19 mouse cellular contexts compared by ENCODE assay signal in genomic region chr16:93098057-93098456, GRCm38 (mm10).
A peak's percentile ranks its signal among the peaks of the same experiment; 100 is the strongest.
DNase-seq lines count a peak whose midpoint lies in the region; ATAC-seq and TF ChIP-seq lines count a peak whose summit lies in the region.
"Had no signal": no experiment of that assay in that cellular context is flagged by ENCODE, and none has a peak within 500 bp of the region (broad histone marks: within the 10 kb centered on the region; RNA-seq: fewer than 3 reads in every experiment).

No protein-coding gene starts in this region.

- H3K4me3 ChIP-seq in forebrain, embryonic 14.5 days (ENCODE audit: low read depth, low read length): no peak overlapping the region
- H3K4me3 ChIP-seq in forebrain, embryonic 12.5 days (replicated peaks): no peak overlapping the region
- no peak overlapping the region for H3K4me3 ChIP-seq in forebrain, embryonic 16.5 days (replicated peaks; ENCODE audit: low read length)
- H3K4me3 ChIP-seq in forebrain, embryonic 10.5 days: no peak overlapping the region
- no peak overlapping the region for H3K4me3 ChIP-seq in CH12.LX (replicated peaks in 1 of 3; ENCODE audit: low read depth in 2 of 3, low read length in 2 of 3, poor library complexity in 1 of 3)
- H3K4me3 ChIP-seq: embryonic facial prominence, embryonic 10.5 days; embryonic facial prominence, embryonic 12.5 days had no signal

- H3K27me3 ChIP-seq in forebrain, embryonic 14.5 days (replicated peaks; ENCODE audit: control insufficient read depth, insufficient read depth, low read length): no peaks in the 10 kb centered on the region
- no peaks in the 10 kb centered on the region; the same call in 1 of the 2 replicates for H3K27me3 ChIP-seq in forebrain, embryonic 12.5 days
- no peaks in the 10 kb centered on the region for H3K27me3 ChIP-seq in forebrain, embryonic 16.5 days (replicated peaks; ENCODE audit: control insufficient read depth, insufficient read depth, low read length)
- no peaks in the 10 kb centered on the region for H3K27me3 ChIP-seq in forebrain, embryonic 10.5 days (ENCODE audit: poor library complexity, severe bottlenecking)
- H3K27me3 ChIP-seq in CH12.LX (replicated peaks): no peaks in the 10 kb centered on the region
- H3K27me3 ChIP-seq: embryonic facial prominence, embryonic 12.5 days; Patski had no signal

- no peaks in the 10 kb centered on the region for H3K79me2 ChIP-seq in CH12.LX (replicated peaks; ENCODE audit: control insufficient read depth, extremely low read depth, insufficient read depth, poor library complexity, severe bottlenecking)

- H3K4me2 ChIP-seq in forebrain, embryonic 14.5 days (ENCODE audit: low read length): no peak overlapping the region
- H3K4me2 ChIP-seq in forebrain, embryonic 12.5 days: no peak overlapping the region
- no peak overlapping the region for H3K4me2 ChIP-seq in forebrain, embryonic 16.5 days (ENCODE audit: low read length)
- H3K4me2 ChIP-seq in CH12.LX (ENCODE audit: insufficient read depth, low read depth, poor library complexity, severe bottlenecking): no peak overlapping the region
- H3K4me2 ChIP-seq: embryonic facial prominence, embryonic 12.5 days had no signal

- H3K36me3 ChIP-seq in forebrain, embryonic 14.5 days (ENCODE audit: control insufficient read depth, insufficient read depth, low read length): no peaks in the 10 kb centered on the region
- H3K36me3 ChIP-seq in forebrain, embryonic 12.5 days (replicated peaks): no peaks in the 10 kb centered on the region
- no peaks in the 10 kb centered on the region for H3K36me3 ChIP-seq in forebrain, embryonic 16.5 days (ENCODE audit: control insufficient read depth, insufficient read depth)
- H3K36me3 ChIP-seq in forebrain, embryonic 10.5 days (replicated peaks): no peaks in the 10 kb centered on the region
- no peaks in the 10 kb centered on the region for H3K36me3 ChIP-seq in CH12.LX (replicated peaks in 1 of 2; ENCODE audit: control insufficient read depth in 1 of 2, insufficient read depth in 1 of 2, low read length in 1 of 2)
- H3K36me3 ChIP-seq: embryonic facial prominence, embryonic 10.5 days; embryonic facial prominence, embryonic 12.5 days; G1E had no signal

- no peak for TF ChIP-seq RAD21 in CH12.LX (IDR thresholded peaks at IDR 0.05; ENCODE audit: low read depth, low read length)

- DNase-seq in forebrain, embryonic 14.5 days (ENCODE audit: low spot score): peak; percentile 49
- no peak for DNase-seq in forebrain, embryonic 10.5 days (ENCODE audit: extremely low spot score, low spot score)
- no peak for DNase-seq in CH12.LX (ENCODE audit: extremely low read depth)
- peak; percentile 60 for DNase-seq in brain, embryonic 14.5 days (ENCODE audit: low read depth)
- no peak for DNase-seq in adrenal gland, postnatal 4 days (ENCODE audit: low spot score in 2 of 2)
- DNase-seq: adrenal gland, adult 8-10 months; adrenal gland, postnatal 14 days; adrenal gland, postnatal 36 days; cerebellum, adult 11-12 months; cerebellum, adult 2 months; cerebellum, adult 9-10 months; cerebellum, postnatal 25 days had no signal

- ATAC-seq in forebrain, embryonic 14.5 days: peak; percentile 61
- ATAC-seq in forebrain, embryonic 12.5 days (ENCODE audit: low FRiP score): no peak
- peak; percentile 38; the same call in 1 of the 2 replicates for ATAC-seq in forebrain, embryonic 16.5 days
- ATAC-seq: activated CD4-positive, CD25-positive, alpha-beta regulatory T cell, adult 4 months; Patski had no signal

- in situ Hi-C loops in CH12.LX (cut with MboI; ENCODE audit: low pct_ligation_motif_present, low pct_unique_long_range_greater_than_20kb, low sequenced_read_pairs): no loop called here

- H3K4me1 ChIP-seq in forebrain, embryonic 14.5 days (ENCODE audit: control insufficient read depth, insufficient read depth, low read length): no peaks in the 10 kb centered on the region; the same call in 1 of the 2 replicates
- H3K4me1 ChIP-seq in forebrain, embryonic 12.5 days: peaks cover 5% of the 10 kb centered on the region; the same call in 1 of the 2 replicates
- peaks cover 4% of the 10 kb centered on the region for H3K4me1 ChIP-seq in forebrain, embryonic 16.5 days (replicated peaks; ENCODE audit: control insufficient read depth, insufficient read depth, low read length)
- H3K4me1 ChIP-seq in forebrain, embryonic 10.5 days: peaks cover 8% of the 10 kb centered on the region
- H3K4me1 ChIP-seq in CH12.LX (ENCODE audit: control insufficient read depth in 1 of 2, insufficient read depth in 2 of 2): 0 out of 4 replicates have a peak, but pooled peaks cover 0 to 2% of the 10 kb centered on the region in 2 experiments

- no peak overlapping the region for H3K27ac ChIP-seq in forebrain, embryonic 14.5 days (ENCODE audit: low read depth, low read length)
- H3K27ac ChIP-seq in forebrain, embryonic 12.5 days: no peak overlapping the region
- H3K27ac ChIP-seq in forebrain, embryonic 16.5 days (ENCODE audit: low read length): no peak overlapping the region
- no peak overlapping the region for H3K27ac ChIP-seq in forebrain, embryonic 10.5 days
- H3K27ac ChIP-seq in CH12.LX (ENCODE audit: insufficient read depth, low read depth): no peak overlapping the region
- H3K27ac ChIP-seq: embryonic facial prominence, embryonic 10.5 days; embryonic facial prominence, embryonic 12.5 days had no signal

- no peak overlapping the region for H3K9ac ChIP-seq in forebrain, embryonic 14.5 days (ENCODE audit: low read length)
- no peak overlapping the region for H3K9ac ChIP-seq in forebrain, embryonic 12.5 days
- H3K9ac ChIP-seq in forebrain, embryonic 16.5 days (replicated peaks; ENCODE audit: low read depth, low read length): no peak overlapping the region
- H3K9ac ChIP-seq in CH12.LX (ENCODE audit: insufficient read depth, low read depth): no peak overlapping the region
- H3K9ac ChIP-seq: embryonic facial prominence, embryonic 12.5 days had no signal

- dilution Hi-C loops in CH12.LX (cut with MboI; ENCODE audit: extremely low pct_ligation_motif_present, extremely low pct_unique_long_range_greater_than_20kb, low sequenced_read_pairs): no loop called here

- WGBS in forebrain, embryonic 14.5 days: 60% methylated on average over 8 of the region's 8 CpGs
- WGBS in forebrain, embryonic 12.5 days: 71% methylated on average over 8 of the region's 8 CpGs
- WGBS in forebrain, embryonic 16.5 days: 51% methylated on average over 8 of the region's 8 CpGs
- 88% methylated on average over 8 of the region's 8 CpGs for WGBS in forebrain, embryonic 10.5 days

- no peak for TF ChIP-seq EP300 in CH12.LX (IDR thresholded peaks at IDR 0.05; ENCODE audit: low read length)

- H3K9me3 ChIP-seq in forebrain, embryonic 14.5 days (replicated peaks; ENCODE audit: control insufficient read depth, low read length): no peaks in the 10 kb centered on the region
- no peaks in the 10 kb centered on the region for H3K9me3 ChIP-seq in forebrain, embryonic 12.5 days
- no peaks in the 10 kb centered on the region for H3K9me3 ChIP-seq in forebrain, embryonic 16.5 days (ENCODE audit: control insufficient read depth, low read length)
- H3K9me3 ChIP-seq in forebrain, embryonic 10.5 days: no peaks in the 10 kb centered on the region
- no peaks in the 10 kb centered on the region for H3K9me3 ChIP-seq in CH12.LX (replicated peaks; ENCODE audit: low read length)
- H3K9me3 ChIP-seq: embryonic facial prominence, embryonic 10.5 days; embryonic facial prominence, embryonic 12.5 days; G1E had no signal

- no peak for TF ChIP-seq CTCF in CH12.LX (conservative IDR thresholded peaks at IDR 0.05 in 1 of 2, IDR thresholded peaks at IDR 0.05 in 1 of 2; ENCODE audit: low read depth in 2 of 2, low read length in 2 of 2)
- TF ChIP-seq CTCF in brain, embryonic 14.5 days (IDR thresholded peaks at IDR 0.05; ENCODE audit: borderline replicate concordance, extremely low read depth, insufficient read depth, insufficient read length): no peak

- no peak for TF ChIP-seq POLR2A in CH12.LX (IDR thresholded peaks at IDR 0.05; ENCODE audit: low read depth, low read length)
- TF ChIP-seq POLR2A in brain, embryonic 14.5 days (IDR thresholded peaks at IDR 0.05; ENCODE audit: borderline replicate concordance, extremely low read depth, insufficient read depth, insufficient read length, poor library complexity, severe bottlenecking): no peak

TF ChIP-seq in CH12.LX, 34 proteins besides CTCF, POLR2A, EP300 and RAD21:
- TF ChIP-seq RCOR1 (conservative IDR thresholded peaks at IDR 0.05; ENCODE audit: low read depth, low read length): no peak
- TF ChIP-seq JUN (IDR thresholded peaks at IDR 0.05; ENCODE audit: insufficient read depth, low read depth, low read length): 0 out of 2 replicates have a peak, but pooled peaks have one; percentile 3
- TF ChIP-seq GABPA (IDR thresholded peaks at IDR 0.05; ENCODE audit: insufficient replicate concordance, low read depth, low read length): no peak
- TF ChIP-seq ELF1 (IDR thresholded peaks at IDR 0.05; ENCODE audit: low read depth, low read length): no peak

Comparison
In these comparisons a context has a peak if more than half of its experiments do, and no peak if none do; other contexts are left out.
1. DNase-seq: peak in forebrain, embryonic 14.5 days (single experiment) and brain, embryonic 14.5 days (single experiment); none in forebrain, embryonic 10.5 days (single experiment), CH12.LX (single experiment) and adrenal gland, postnatal 4 days (0 of 2).